Mouse (Mus musculus): ENCODE data around the gene Ybx2. TPM values are rescaled to one million over a fixed set of nuclear protein-coding genes. Genes with fewer than 3 reads are reported as not detected.

Gene Ybx2
- polyA plus RNA-seq, 1 experiment from 2014 or later, result 5.1 TPM

DNA sequence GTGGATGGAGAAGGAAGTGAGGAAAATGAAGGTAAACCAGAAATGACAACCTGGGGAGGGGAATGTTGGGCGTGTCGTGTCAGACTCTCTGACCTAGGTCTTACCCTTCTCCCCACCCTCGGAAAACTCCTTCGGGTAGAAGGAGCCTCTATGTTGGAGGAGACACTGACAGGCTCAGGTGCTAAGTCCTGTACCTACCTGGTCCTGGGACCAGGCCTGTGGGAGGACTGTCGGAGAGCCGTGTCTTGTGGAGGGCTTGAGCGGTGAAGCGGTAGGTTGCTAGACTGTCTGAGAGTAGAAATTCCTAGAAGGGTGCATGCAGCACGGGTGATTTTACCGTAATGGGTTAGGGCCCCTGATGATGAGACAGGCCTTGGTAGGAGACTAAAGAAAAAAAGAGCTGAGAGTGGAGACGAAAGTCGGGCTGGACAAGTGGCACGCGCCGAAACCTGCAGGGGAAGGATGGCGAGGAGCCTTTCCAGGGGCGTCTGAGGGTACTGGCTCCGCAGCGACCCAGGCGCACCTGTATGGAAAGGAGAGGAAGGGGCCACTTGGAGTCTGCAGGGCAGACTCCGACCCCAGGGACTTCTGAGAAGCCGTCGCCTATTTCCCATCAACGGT, 29.2 kb downstream of the Ybx2 start, which contains the start of gene Cldn7:
Gene Cldn7, plus strand, starts transcription at position 130 of the 621 bp plus-strand sequence.
- Histone ChIP-seq H3K9ac (ENCODE audit: low read length) (no peak within 1 kb of the TSS), H3K9me3 (ENCODE audit: control insufficient read depth, low read length) (no peaks in the 10 kb centered on the region), H3K4me2 (no peak within 1 kb of the TSS), H3K4me1 (ENCODE audit: control insufficient read depth, insufficient read depth, low read length) (peaks cover 6% of the 10 kb centered on the region; the same call in 1 of the 2 replicates), H3K27ac (ENCODE audit: low read depth, low read length) (no peak within 1 kb of the TSS), H3K4me3 (ENCODE audit: low read depth, low read length) (no peak within 1 kb of the TSS), H3K36me3 (ENCODE audit: control insufficient read depth, insufficient read depth, low read length) (peaks cover 7% of the 10 kb centered on the region; the same call in 1 of the 2 replicates), H3K27me3 (ENCODE audit: control insufficient read depth, insufficient read depth, low read length) (peaks cover 54% of the 10 kb centered on the region)
- DNase-seq (ENCODE audit: low spot score, missing footprints) (peak; percentile 92), ATAC-seq (ENCODE audit: low FRiP score) (no peak)
- 13% methylated on average over 24 of the region's 24 CpGs for WGBS

- Histone ChIP-seq H3K9me3 (ENCODE audit: control insufficient read depth, low read length) (no peaks in the 10 kb centered on the region), H3K4me3 (ENCODE audit: low read depth, low read length) (peak overlapping the region; percentile 16; the same call in 1 of the 2 replicates), H3K27ac (ENCODE audit: low read depth, low read length) (no peak overlapping the region), H3K4me2 (no peak overlapping the region), H3K27me3 (ENCODE audit: control insufficient read depth, insufficient read depth, low read length) (peaks cover 54% of the 10 kb centered on the region), H3K36me3 (ENCODE audit: control insufficient read depth, insufficient read depth, low read length) (peaks cover 12% of the 10 kb centered on the region; the same call in 1 of the 2 replicates), H3K4me1 (ENCODE audit: control insufficient read depth, insufficient read depth, low read length) (peaks cover 6% of the 10 kb centered on the region; the same call in 1 of the 2 replicates), H3K9ac (ENCODE audit: low read length) (no peak overlapping the region)
- ATAC-seq (ENCODE audit: low FRiP score) (no peak), DNase-seq (ENCODE audit: low spot score, missing footprints) (peak; percentile 93)
- 2% methylated on average over 49 of the region's 49 CpGs for WGBS
These were observed 29.8 kb downstream of the Ybx2 start for GRCm38 (mm10) chr11:69965271-69966005.

DNA sequence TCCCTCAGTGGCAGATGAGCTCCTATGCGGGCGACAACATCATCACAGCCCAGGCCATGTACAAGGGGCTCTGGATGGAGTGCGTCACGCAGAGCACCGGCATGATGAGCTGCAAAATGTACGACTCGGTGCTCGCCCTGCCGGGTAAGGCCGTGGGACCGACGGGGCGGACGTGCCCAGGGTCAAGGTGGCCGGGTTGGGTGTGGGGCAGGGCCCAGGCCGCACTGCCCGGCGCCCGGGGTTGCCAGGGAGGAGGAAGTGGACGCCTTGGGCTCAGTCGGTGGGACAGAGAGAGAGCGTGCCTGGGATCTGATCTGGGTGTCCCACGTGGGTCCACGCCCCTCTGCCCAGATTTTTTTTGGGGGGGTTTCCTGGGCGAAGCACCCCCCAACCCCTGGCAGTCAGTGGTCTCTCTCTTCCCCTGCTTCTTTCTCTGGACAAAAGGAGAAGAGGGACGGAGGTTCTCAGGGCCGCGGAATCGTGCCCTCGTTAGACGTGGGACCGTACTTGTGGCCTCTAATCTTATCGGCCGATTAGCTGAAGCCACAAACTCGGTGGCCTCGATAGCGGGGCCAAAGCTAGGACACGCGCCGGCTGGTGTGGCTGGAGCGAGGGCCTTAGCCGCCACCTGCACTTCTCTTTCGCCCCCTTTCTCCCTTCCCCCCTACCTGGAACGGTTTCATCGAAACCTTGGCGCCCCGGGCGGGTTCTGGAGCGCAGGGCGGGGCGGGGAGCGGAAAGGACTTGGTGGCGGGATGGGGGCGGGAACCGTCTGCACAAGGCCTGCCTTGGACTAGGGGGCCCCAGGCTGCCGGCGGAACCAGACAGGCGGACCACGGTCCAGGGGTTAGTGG, 30.6 kb downstream of the Ybx2 start:
- peaks cover 54% of the 10 kb centered on the region for H3K27me3 ChIP-seq (ENCODE audit: control insufficient read depth, insufficient read depth, low read length)
- no peak overlapping the region for H3K27ac ChIP-seq (ENCODE audit: low read depth, low read length)
- peaks cover 14% of the 10 kb centered on the region; the same call in 1 of the 2 replicates for H3K36me3 ChIP-seq (ENCODE audit: control insufficient read depth, insufficient read depth, low read length)
- H3K9ac ChIP-seq (ENCODE audit: low read length), result peak overlapping the region; percentile 31; the same call in 1 of the 2 replicates
- H3K4me3 ChIP-seq (ENCODE audit: low read depth, low read length), result peak overlapping the region; percentile 16; the same call in 1 of the 2 replicates
- H3K4me1 ChIP-seq (ENCODE audit: control insufficient read depth, insufficient read depth, low read length), result peaks cover 6% of the 10 kb centered on the region; the same call in 1 of the 2 replicates
- ATAC-seq (ENCODE audit: low FRiP score) (0 out of 2 replicates have a peak, but pooled peaks have one; percentile 33), DNase-seq (ENCODE audit: low spot score, missing footprints) (peak; percentile 93)
- H3K4me2 ChIP-seq, result peak overlapping the region; percentile 27
- H3K9me3 ChIP-seq (ENCODE audit: control insufficient read depth, low read length), result no peaks in the 10 kb centered on the region
- WGBS, result 3% methylated on average over 59 of the region's 59 CpGs

GRCm38 (mm10) chr11:69966860-69967517, 31.4 kb downstream of the Ybx2 start:
- Histone ChIP-seq H3K4me3 (ENCODE audit: low read depth, low read length) (peak overlapping the region; percentile 16; the same call in 1 of the 2 replicates), H3K9me3 (ENCODE audit: control insufficient read depth, low read length) (no peaks in the 10 kb centered on the region), H3K4me1 (ENCODE audit: control insufficient read depth, insufficient read depth, low read length) (peaks cover 6% of the 10 kb centered on the region; the same call in 1 of the 2 replicates), H3K4me2 (peak overlapping the region; percentile 27), H3K27me3 (ENCODE audit: control insufficient read depth, insufficient read depth, low read length) (peaks cover 54% of the 10 kb centered on the region), H3K9ac (ENCODE audit: low read length) (no peak overlapping the region; the same call in 1 of the 2 replicates), H3K27ac (ENCODE audit: low read depth, low read length) (no peak overlapping the region), H3K36me3 (ENCODE audit: control insufficient read depth, insufficient read depth, low read length) (peaks cover 15% of the 10 kb centered on the region; the same call in 1 of the 2 replicates)
- WGBS, result 41% methylated on average over 17 of the region's 17 CpGs
- peak; percentile 85 for DNase-seq (ENCODE audit: low spot score, missing footprints)
- no peak for ATAC-seq (ENCODE audit: low FRiP score)

- no peaks in the 10 kb centered on the region for H3K9me3 ChIP-seq (ENCODE audit: control insufficient read depth, low read length)
- 91% methylated on average over 4 of the region's 4 CpGs for WGBS
- ATAC-seq (ENCODE audit: low FRiP score), result no peak
- no peak overlapping the region for H3K9ac ChIP-seq (ENCODE audit: low read length)
- no peak for DNase-seq (ENCODE audit: low spot score, missing footprints)
- H3K27me3 ChIP-seq (ENCODE audit: control insufficient read depth, insufficient read depth, low read length), result peaks cover 45% of the 10 kb centered on the region
- H3K36me3 ChIP-seq (ENCODE audit: control insufficient read depth, insufficient read depth, low read length), result peaks cover 17% of the 10 kb centered on the region
- no peak overlapping the region for H3K27ac ChIP-seq (ENCODE audit: low read depth, low read length)
- peaks cover 6% of the 10 kb centered on the region; the same call in 1 of the 2 replicates for H3K4me1 ChIP-seq (ENCODE audit: control insufficient read depth, insufficient read depth, low read length)
- no peak overlapping the region for H3K4me2 ChIP-seq
- H3K4me3 ChIP-seq (ENCODE audit: low read depth, low read length), result no peak overlapping the region
These were observed 33.2 kb downstream of the Ybx2 start for GRCm38 (mm10) chr11:69968793-69969192.

- WGBS, result 90% methylated on average over 6 of the region's 6 CpGs
- Histone ChIP-seq H3K36me3 (ENCODE audit: control insufficient read depth, insufficient read depth, low read length) (peaks cover 21% of the 10 kb centered on the region), H3K9me3 (ENCODE audit: control insufficient read depth, low read length) (no peaks in the 10 kb centered on the region), H3K4me1 (ENCODE audit: control insufficient read depth, insufficient read depth, low read length) (peaks cover 5% of the 10 kb centered on the region; the same call in 1 of the 2 replicates), H3K27ac (ENCODE audit: low read depth, low read length) (no peak overlapping the region), H3K4me3 (ENCODE audit: low read depth, low read length) (no peak overlapping the region), H3K4me2 (no peak overlapping the region), H3K9ac (ENCODE audit: low read length) (no peak overlapping the region), H3K27me3 (ENCODE audit: control insufficient read depth, insufficient read depth, low read length) (peaks cover 31% of the 10 kb centered on the region)
- DNase-seq (ENCODE audit: low spot score, missing footprints) (no peak), ATAC-seq (ENCODE audit: low FRiP score) (no peak)
These were observed 34.6 kb downstream of the Ybx2 start for GRCm38 (mm10) chr11:69970222-69970621.

- DNase-seq (ENCODE audit: low spot score, missing footprints), result no peak
- no peak for ATAC-seq (ENCODE audit: low FRiP score)
- Histone ChIP-seq H3K27me3 (ENCODE audit: control insufficient read depth, insufficient read depth, low read length) (peaks cover 26% of the 10 kb centered on the region), H3K4me3 (ENCODE audit: low read depth, low read length) (no peak overlapping the region), H3K4me1 (ENCODE audit: control insufficient read depth, insufficient read depth, low read length) (peaks cover 3% of the 10 kb centered on the region; the same call in 1 of the 2 replicates), H3K36me3 (ENCODE audit: control insufficient read depth, insufficient read depth, low read length) (peaks cover 21% of the 10 kb centered on the region), H3K9me3 (ENCODE audit: control insufficient read depth, low read length) (no peaks in the 10 kb centered on the region), H3K9ac (ENCODE audit: low read length) (no peak overlapping the region), H3K27ac (ENCODE audit: low read depth, low read length) (no peak overlapping the region), H3K4me2 (no peak overlapping the region)
- WGBS, result 88% methylated on average over 3 of the region's 3 CpGs
These were observed 35.2 kb downstream of the Ybx2 start for GRCm38 (mm10) chr11:69970775-69971174.

GRCm38 (mm10) chr11:69974907-69975306, 39.3 kb downstream of the Ybx2 start:
- 97% methylated on average over 2 of the region's 2 CpGs for WGBS
- no peak overlapping the region for H3K4me2 ChIP-seq
- peak; percentile 33 for DNase-seq (ENCODE audit: low spot score, missing footprints)
- no peaks in the 10 kb centered on the region for H3K9me3 ChIP-seq (ENCODE audit: control insufficient read depth, low read length)
- ATAC-seq (ENCODE audit: low FRiP score), result no peak
- H3K27me3 ChIP-seq (ENCODE audit: control insufficient read depth, insufficient read depth, low read length), result no peaks in the 10 kb centered on the region
- peaks cover 5% of the 10 kb centered on the region; the same call in 1 of the 2 replicates for H3K4me1 ChIP-seq (ENCODE audit: control insufficient read depth, insufficient read depth, low read length)
- H3K27ac ChIP-seq (ENCODE audit: low read depth, low read length), result no peak overlapping the region
- peaks cover 13% of the 10 kb centered on the region for H3K36me3 ChIP-seq (ENCODE audit: control insufficient read depth, insufficient read depth, low read length)
- no peak overlapping the region for H3K4me3 ChIP-seq (ENCODE audit: low read depth, low read length)
- H3K9ac ChIP-seq (ENCODE audit: low read length), result no peak overlapping the region

All from midbrain, embryonic 11.5 days (tissue).